Mouse (Mus musculus): Measurements from ENCODE around the gene Iqce. TPM values are rescaled to one million over a fixed set of nuclear protein-coding genes. Genes with fewer than 3 reads are reported as not detected.

Iqce gene
- total and polyA plus RNA-seq, 3 experiments = 2.2 to 11.2 (median 5.3) TPM

- H3K27ac ChIP-seq (ENCODE audit: insufficient read depth, low read depth) = no peak overlapping the region
- in situ Hi-C loops (cut with MboI; ENCODE audit: low pct_ligation_motif_present, low pct_unique_long_range_greater_than_20kb, low sequenced_read_pairs) = no loop called here
Observed at GRCm38 (mm10) chr5:140638484-140638883, 63.7 kb downstream of the Iqce start.

GRCm38 (mm10) chr5:140637989-140638388 is 64.2 kb downstream of the Iqce start:
- H3K27ac ChIP-seq (ENCODE audit: insufficient read depth, low read depth) = no peak overlapping the region

More at GRCm38 (mm10) chr5:140638484-140638883, 63.7 kb downstream of the Iqce start:
- Histone ChIP-seq H3K4me1 (ENCODE audit: control insufficient read depth in 1 of 2, insufficient read depth in 2 of 2) (peaks cover 10 to 34% of the 10 kb centered on the region in 2 experiments), H3K9me3 (replicated peaks; ENCODE audit: low read length) (no peaks in the 10 kb centered on the region), H3K9ac (ENCODE audit: insufficient read depth, low read depth) (no peak overlapping the region), H3K36me3 (replicated peaks in 1 of 2; ENCODE audit: control insufficient read depth in 1 of 2, insufficient read depth in 1 of 2, low read length in 1 of 2) (peaks cover 0 to 9% of the 10 kb centered on the region in 2 experiments), H3K27me3 (replicated peaks) (no peaks in the 10 kb centered on the region), H3K79me2 (replicated peaks; ENCODE audit: control insufficient read depth, extremely low read depth, insufficient read depth, poor library complexity, severe bottlenecking) (no peaks in the 10 kb centered on the region), H3K4me2 (ENCODE audit: insufficient read depth, low read depth, poor library complexity, severe bottlenecking) (no peak overlapping the region), H3K4me3 (replicated peaks in 1 of 3; ENCODE audit: low read depth in 2 of 3, low read length in 2 of 3, poor library complexity in 1 of 3) (no peak overlapping the region)
- DNase-seq (ENCODE audit: extremely low read depth) = no peak
- dilution Hi-C loops (cut with MboI; ENCODE audit: extremely low pct_ligation_motif_present, extremely low pct_unique_long_range_greater_than_20kb, low sequenced_read_pairs) = no loop called here
- TF ChIP-seq CTCF (conservative IDR thresholded peaks at IDR 0.05 in 1 of 2, IDR thresholded peaks at IDR 0.05 in 1 of 2; ENCODE audit: low read depth in 2 of 2, low read length in 2 of 2) (no peak), SMC3 (IDR thresholded peaks at IDR 0.05; ENCODE audit: low read depth, low read length) (no peak), MXI1 (IDR thresholded peaks at IDR 0.05; ENCODE audit: low read depth, low read length) (no peak), GABPA (IDR thresholded peaks at IDR 0.05; ENCODE audit: insufficient replicate concordance, low read depth, low read length) (no peak), MAFK (IDR thresholded peaks at IDR 0.05; ENCODE audit: insufficient replicate concordance, low read length) (no peak), POLR2A (IDR thresholded peaks at IDR 0.05; ENCODE audit: low read depth, low read length) (no peak), UBTF (IDR thresholded peaks at IDR 0.05; ENCODE audit: low read depth, low read length) (no peak), CHD1 (IDR thresholded peaks at IDR 0.05; ENCODE audit: low read depth, low read length) (no peak), USF1 (IDR thresholded peaks at IDR 0.05; ENCODE audit: low read depth, low read length) (no peak), MAX (IDR thresholded peaks at IDR 0.05; ENCODE audit: low read length) (no peak), E2F4 (IDR thresholded peaks at IDR 0.05; ENCODE audit: insufficient replicate concordance, low read depth, low read length) (no peak), USF2 (conservative IDR thresholded peaks at IDR 0.05; ENCODE audit: low read depth, low read length) (no peak), BHLHE40 (IDR thresholded peaks at IDR 0.05; ENCODE audit: low read depth, low read length) (no peak), ZMIZ1 (IDR thresholded peaks at IDR 0.05; ENCODE audit: low read depth, low read length) (no peak), RCOR1 (conservative IDR thresholded peaks at IDR 0.05; ENCODE audit: low read depth, low read length) (no peak), JUN (IDR thresholded peaks at IDR 0.05; ENCODE audit: insufficient read depth, low read depth, low read length) (no peak), SIN3A (IDR thresholded peaks at IDR 0.05; ENCODE audit: low read length) (no peak)

More at GRCm38 (mm10) chr5:140637989-140638388, 64.2 kb downstream of the Iqce start:
- H3K4me3 ChIP-seq (replicated peaks in 1 of 3; ENCODE audit: low read depth in 2 of 3, low read length in 2 of 3, poor library complexity in 1 of 3) = no peak overlapping the region
- no peak overlapping the region for H3K9ac ChIP-seq (ENCODE audit: insufficient read depth, low read depth)
- peaks cover 0 to 11% of the 10 kb centered on the region in 2 experiments for H3K36me3 ChIP-seq (replicated peaks in 1 of 2; ENCODE audit: control insufficient read depth in 1 of 2, insufficient read depth in 1 of 2, low read length in 1 of 2)
- DNase-seq (ENCODE audit: extremely low read depth) = no peak
- in situ Hi-C loops (cut with MboI; ENCODE audit: low pct_ligation_motif_present, low pct_unique_long_range_greater_than_20kb, low sequenced_read_pairs) (no loop called here), dilution Hi-C loops (cut with MboI; ENCODE audit: extremely low pct_ligation_motif_present, extremely low pct_unique_long_range_greater_than_20kb, low sequenced_read_pairs) (no loop called here)
- peaks cover 10 to 37% of the 10 kb centered on the region in 2 experiments for H3K4me1 ChIP-seq (ENCODE audit: control insufficient read depth in 1 of 2, insufficient read depth in 2 of 2)
- no peaks in the 10 kb centered on the region for H3K27me3 ChIP-seq (replicated peaks)
- H3K4me2 ChIP-seq (ENCODE audit: insufficient read depth, low read depth, poor library complexity, severe bottlenecking) = no peak overlapping the region
- TF ChIP-seq MAFK (IDR thresholded peaks at IDR 0.05; ENCODE audit: insufficient replicate concordance, low read length) = no peak
- no peak for TF ChIP-seq SMC3 (IDR thresholded peaks at IDR 0.05; ENCODE audit: low read depth, low read length)
- no peak for TF ChIP-seq E2F4 (IDR thresholded peaks at IDR 0.05; ENCODE audit: insufficient replicate concordance, low read depth, low read length)
- TF ChIP-seq EP300 (IDR thresholded peaks at IDR 0.05; ENCODE audit: low read length) = no peak
- TF ChIP-seq MAX (IDR thresholded peaks at IDR 0.05; ENCODE audit: low read length) = no peak
- TF ChIP-seq RAD21 (IDR thresholded peaks at IDR 0.05; ENCODE audit: low read depth, low read length) = no peak
- no peak for TF ChIP-seq JUND (conservative IDR thresholded peaks at IDR 0.05; ENCODE audit: low read depth, low read length)
- TF ChIP-seq NELFE (IDR thresholded peaks at IDR 0.05; ENCODE audit: low read depth, low read length) = no peak
- TF ChIP-seq TCF12 (IDR thresholded peaks at IDR 0.05; ENCODE audit: low read depth, low read length) = no peak
- no peak for TF ChIP-seq ZKSCAN1 (IDR thresholded peaks at IDR 0.05; ENCODE audit: borderline replicate concordance, low read depth, low read length)
- no peak for TF ChIP-seq MXI1 (IDR thresholded peaks at IDR 0.05; ENCODE audit: low read depth, low read length)
- TF ChIP-seq CHD2 (IDR thresholded peaks at IDR 0.05; ENCODE audit: low read length) = no peak
- no peak for TF ChIP-seq MEF2A (IDR thresholded peaks at IDR 0.05; ENCODE audit: borderline replicate concordance, low read depth, low read length)
- no peak for TF ChIP-seq RCOR1 (conservative IDR thresholded peaks at IDR 0.05; ENCODE audit: low read depth, low read length)
- no peak for TF ChIP-seq SIN3A (IDR thresholded peaks at IDR 0.05; ENCODE audit: low read length)
- TF ChIP-seq USF2 (conservative IDR thresholded peaks at IDR 0.05; ENCODE audit: low read depth, low read length) = no peak
- TF ChIP-seq GABPA (IDR thresholded peaks at IDR 0.05; ENCODE audit: insufficient replicate concordance, low read depth, low read length) = no peak
- H3K9me3 ChIP-seq (replicated peaks; ENCODE audit: low read length) = no peaks in the 10 kb centered on the region
- no peaks in the 10 kb centered on the region for H3K79me2 ChIP-seq (replicated peaks; ENCODE audit: control insufficient read depth, extremely low read depth, insufficient read depth, poor library complexity, severe bottlenecking)
